Mouse (Mus musculus) brain, embryonic 14.5 days (tissue): ENCODE measurements at regions not wholly inside any gene's neighbourhood (a gene's known extent, or its start where the extent isn't known, plus 50 kb on each side); places are given as distances from the start of the nearest gene placed in this dataset.

Source experiments
- CTCF ChIP-seq: fragments of 200-500 bp; IDR thresholded peaks from 2 replicates; pipeline ENCODE4 v1.5.1; 2012; ENCODE audit warnings: inconsistent platforms, mild to moderate bottlenecking, moderate library complexity, borderline replicate concordance; ENCODE audit not compliant: insufficient read depth, insufficient read length; ENCODE audit errors: extremely low read depth
- POLR2A ChIP-seq: fragments of 200-500 bp; IDR thresholded peaks from 2 replicates; pipeline ENCODE4 v1.6.1; 2012; ENCODE audit warnings: mild to moderate bottlenecking, inconsistent platforms, borderline replicate concordance; ENCODE audit not compliant: poor library complexity, insufficient read depth, insufficient read length, severe bottlenecking; ENCODE audit errors: extremely low read depth

GRCm38 (mm10) chr6:117313944-117314566, 145.7 kb downstream of the Cxcl12 start:
- TF ChIP-seq POLR2A (no peak), CTCF (no peak)
